In genomic region chr2:168402782-168403513, GRCm38 (mm10) we compare ENCODE assay signal across 10 mouse cellular contexts.
DNase-seq lines count a peak whose midpoint lies in the region; ATAC-seq lines count a peak whose summit lies in the region.
"Had no signal": no experiment of that assay in that cellular context is flagged by ENCODE, and none has a peak within 500 bp of the region (broad histone marks: within the 10 kb centered on the region; RNA-seq: fewer than 3 reads in every experiment).

No protein-coding gene starts in this region.

- no peaks in the 10 kb centered on the region for H3K27me3 ChIP-seq in hindbrain, embryonic 15.5 days
- H3K27me3 ChIP-seq in hindbrain, embryonic 13.5 days: no peaks in the 10 kb centered on the region; the same call in 1 of the 2 replicates
- H3K27me3 ChIP-seq in embryonic facial prominence, embryonic 14.5 days (replicated peaks; ENCODE audit: control insufficient read depth, insufficient read depth, low read length): no peaks in the 10 kb centered on the region
- peaks cover 13% of the 10 kb centered on the region; the same call in 1 of the 2 replicates for H3K27me3 ChIP-seq in heart, embryonic 11.5 days (ENCODE audit: control insufficient read depth, insufficient read depth, low read length)
- no peaks in the 10 kb centered on the region for H3K27me3 ChIP-seq in liver, embryonic 12.5 days (replicated peaks)
- H3K27me3 ChIP-seq: liver, embryonic 15.5 days had no signal

- H3K9me3 ChIP-seq in hindbrain, embryonic 15.5 days: no peaks in the 10 kb centered on the region
- H3K9me3 ChIP-seq in hindbrain, embryonic 13.5 days: no peaks in the 10 kb centered on the region
- H3K9me3 ChIP-seq in embryonic facial prominence, embryonic 14.5 days (ENCODE audit: control insufficient read depth, low read length): no peaks in the 10 kb centered on the region
- H3K9me3 ChIP-seq in heart, embryonic 11.5 days (replicated peaks; ENCODE audit: control insufficient read depth, low read length): no peaks in the 10 kb centered on the region
- no peaks in the 10 kb centered on the region for H3K9me3 ChIP-seq in liver, embryonic 12.5 days (replicated peaks)
- H3K9me3 ChIP-seq: liver, embryonic 15.5 days had no signal

- ATAC-seq in hindbrain, embryonic 15.5 days (ENCODE audit: low FRiP score, low read depth): peak; percentile 46
- ATAC-seq in hindbrain, embryonic 13.5 days (ENCODE audit: low FRiP score): no peak
- peak; percentile 60; the same call in 1 of the 2 replicates for ATAC-seq in embryonic facial prominence, embryonic 14.5 days (ENCODE audit: low read depth)
- ATAC-seq in heart, embryonic 11.5 days (replicated peaks; ENCODE audit: insufficient number of reproducible peaks, low FRiP score, low TSS enrichment): no peak
- no peak for ATAC-seq in liver, embryonic 12.5 days

- H3K4me2 ChIP-seq in hindbrain, embryonic 15.5 days: no peak overlapping the region
- no peak overlapping the region for H3K4me2 ChIP-seq in hindbrain, embryonic 13.5 days
- H3K4me2 ChIP-seq in embryonic facial prominence, embryonic 14.5 days (ENCODE audit: low read depth, low read length): no peak overlapping the region
- H3K4me2 ChIP-seq in heart, embryonic 11.5 days: no peak overlapping the region
- H3K4me2 ChIP-seq in liver, embryonic 12.5 days: no peak overlapping the region
- H3K4me2 ChIP-seq: liver, embryonic 15.5 days had no signal

- peak; percentile 63 for DNase-seq in embryonic facial prominence, embryonic 14.5 days (ENCODE audit: low spot score)
- DNase-seq in layer of hippocampus, postnatal 10 days (ENCODE audit: low spot score in 2 of 2): peak; percentile 29 to 39
- DNase-seq in retina, postnatal 1 day: peak; percentile 77
- no peak for DNase-seq in kidney, postnatal 4 days
- DNase-seq: kidney, adult 2 months had no signal

- no peak overlapping the region for H3K9ac ChIP-seq in hindbrain, embryonic 15.5 days
- no peak overlapping the region for H3K9ac ChIP-seq in hindbrain, embryonic 13.5 days
- no peak overlapping the region for H3K9ac ChIP-seq in embryonic facial prominence, embryonic 14.5 days (ENCODE audit: low read depth, low read length)
- H3K9ac ChIP-seq in heart, embryonic 11.5 days (ENCODE audit: low read depth, low read length): no peak overlapping the region
- no peak overlapping the region for H3K9ac ChIP-seq in liver, embryonic 12.5 days
- H3K9ac ChIP-seq: liver, embryonic 15.5 days had no signal

- WGBS in hindbrain, embryonic 15.5 days: 45% methylated on average over 16 of the region's 16 CpGs
- 57% methylated on average over 16 of the region's 16 CpGs for WGBS in hindbrain, embryonic 13.5 days
- WGBS in embryonic facial prominence, embryonic 14.5 days: 52% methylated on average over 16 of the region's 16 CpGs
- WGBS in heart, embryonic 11.5 days (ENCODE audit: insufficient replicate concordance): 62% methylated on average over 16 of the region's 16 CpGs
- 60% methylated on average over 16 of the region's 16 CpGs for WGBS in liver, embryonic 12.5 days (ENCODE audit: insufficient replicate concordance)

- no peak overlapping the region for H3K27ac ChIP-seq in hindbrain, embryonic 15.5 days (replicated peaks)
- H3K27ac ChIP-seq in hindbrain, embryonic 13.5 days: no peak overlapping the region
- H3K27ac ChIP-seq in embryonic facial prominence, embryonic 14.5 days (replicated peaks; ENCODE audit: low read depth, low read length): no peak overlapping the region
- no peak overlapping the region for H3K27ac ChIP-seq in heart, embryonic 11.5 days (ENCODE audit: low read depth, low read length)
- H3K27ac ChIP-seq in liver, embryonic 12.5 days: no peak overlapping the region
- H3K27ac ChIP-seq: liver, embryonic 15.5 days had no signal

- H3K4me1 ChIP-seq in hindbrain, embryonic 15.5 days (replicated peaks): peaks cover 24% of the 10 kb centered on the region
- peaks cover 24% of the 10 kb centered on the region for H3K4me1 ChIP-seq in hindbrain, embryonic 13.5 days (replicated peaks)
- H3K4me1 ChIP-seq in embryonic facial prominence, embryonic 14.5 days (ENCODE audit: control insufficient read depth, insufficient read depth, low read length): no peaks in the 10 kb centered on the region
- H3K4me1 ChIP-seq in heart, embryonic 11.5 days (ENCODE audit: control insufficient read depth, insufficient read depth, low read length): no peaks in the 10 kb centered on the region
- H3K4me1 ChIP-seq in liver, embryonic 12.5 days: no peaks in the 10 kb centered on the region
- H3K4me1 ChIP-seq: liver, embryonic 15.5 days had no signal

- no peak overlapping the region for H3K4me3 ChIP-seq in hindbrain, embryonic 15.5 days
- H3K4me3 ChIP-seq in hindbrain, embryonic 13.5 days: no peak overlapping the region
- no peak overlapping the region for H3K4me3 ChIP-seq in embryonic facial prominence, embryonic 14.5 days (ENCODE audit: low read depth, low read length)
- H3K4me3 ChIP-seq in heart, embryonic 11.5 days (ENCODE audit: low read depth, low read length): no peak overlapping the region
- no peak overlapping the region for H3K4me3 ChIP-seq in liver, embryonic 12.5 days
- H3K4me3 ChIP-seq: liver, embryonic 15.5 days had no signal

- no peaks in the 10 kb centered on the region for H3K36me3 ChIP-seq in hindbrain, embryonic 15.5 days
- H3K36me3 ChIP-seq in hindbrain, embryonic 13.5 days: no peaks in the 10 kb centered on the region
- H3K36me3 ChIP-seq in embryonic facial prominence, embryonic 14.5 days (ENCODE audit: control insufficient read depth, insufficient read depth, low read length): no peaks in the 10 kb centered on the region
- H3K36me3 ChIP-seq in heart, embryonic 11.5 days (ENCODE audit: control insufficient read depth, insufficient read depth, low read length): no peaks in the 10 kb centered on the region
- no peaks in the 10 kb centered on the region for H3K36me3 ChIP-seq in liver, embryonic 12.5 days
- H3K36me3 ChIP-seq: liver, embryonic 15.5 days had no signal

Comparison
In these comparisons a context has a peak if more than half of its experiments do, and no peak if none do; other contexts are left out.
1. ATAC-seq: peak in hindbrain, embryonic 15.5 days (single experiment) and embryonic facial prominence, embryonic 14.5 days (single experiment); none in hindbrain, embryonic 13.5 days (single experiment), heart, embryonic 11.5 days (single experiment) and liver, embryonic 12.5 days (single experiment).
2. DNase-seq: peak in embryonic facial prominence, embryonic 14.5 days (single experiment), layer of hippocampus, postnatal 10 days (2 of 2) and retina, postnatal 1 day (single experiment); none in kidney, postnatal 4 days (0 of 2).